Mouse (Mus musculus): Measurements from ENCODE around the gene Gipc2.

DNA sequence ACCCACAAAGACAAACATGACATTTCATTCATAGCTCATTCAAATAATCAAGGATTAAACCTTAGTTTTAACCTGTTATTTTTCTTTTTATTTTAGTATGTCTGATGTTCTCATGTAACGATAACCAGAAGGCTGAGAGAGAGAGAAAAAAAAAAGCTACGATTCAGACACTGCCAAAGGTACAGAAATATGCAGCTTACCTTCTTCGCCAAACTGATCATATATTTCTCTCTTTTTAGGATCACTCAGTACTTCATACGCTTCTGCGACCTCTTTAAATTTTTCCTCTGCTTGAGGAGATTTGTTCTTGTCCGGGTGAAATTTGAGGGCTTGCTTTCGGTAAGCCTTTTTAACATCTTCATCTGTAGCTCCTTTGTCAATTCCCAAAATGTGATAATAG is 27.1 kb upstream of the Gipc2 start:
- TF ChIP-seq CTCF (IDR thresholded peaks at IDR 0.05; ENCODE audit: borderline replicate concordance, insufficient read depth, low read length): no peak
- TF ChIP-seq POLR2A (IDR thresholded peaks at IDR 0.05; ENCODE audit: low read depth, low read length): no peak

Data from embryonic fibroblast, embryonic 13.5 days (primary cell).